Mouse (Mus musculus): Measurements from ENCODE around the gene Manba.
A peak's percentile ranks its signal among the peaks of the same experiment; 100 is the strongest.
"Not testable (repeated sequence)": the region's sequence is repeated elsewhere in the genome, so short reads cannot be mapped to it uniquely, and the experiment has no call there.

The Manba gene

GRCm38 (mm10) chr3:135524900-135525299, 39.5 kb downstream of the Manba start:
- not testable (repeated sequence) for DNase-seq (ENCODE audit: low read depth, low spot score)

DNA sequence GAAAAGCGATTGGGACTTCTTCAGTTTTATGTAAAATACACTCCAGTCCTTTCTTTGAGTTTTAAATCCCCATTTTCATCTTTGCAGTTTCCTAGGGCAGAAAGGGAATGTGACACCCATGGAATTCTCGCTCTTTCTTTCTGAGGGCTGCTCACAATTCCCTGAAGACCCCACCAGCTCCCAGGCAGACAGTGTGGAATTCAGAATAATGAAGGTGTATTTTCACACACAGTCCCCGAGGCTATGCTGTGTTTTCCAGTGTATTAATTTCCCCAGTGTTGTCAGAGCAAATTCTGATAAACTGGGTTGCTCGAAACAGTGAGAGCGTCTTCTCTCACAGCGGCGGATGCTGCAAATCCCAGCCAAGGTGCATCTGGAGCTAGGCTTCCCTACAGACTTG, 44.3 kb downstream of the Manba start:
- DNase-seq (ENCODE audit: low read depth, low spot score), result no peak

DNA sequence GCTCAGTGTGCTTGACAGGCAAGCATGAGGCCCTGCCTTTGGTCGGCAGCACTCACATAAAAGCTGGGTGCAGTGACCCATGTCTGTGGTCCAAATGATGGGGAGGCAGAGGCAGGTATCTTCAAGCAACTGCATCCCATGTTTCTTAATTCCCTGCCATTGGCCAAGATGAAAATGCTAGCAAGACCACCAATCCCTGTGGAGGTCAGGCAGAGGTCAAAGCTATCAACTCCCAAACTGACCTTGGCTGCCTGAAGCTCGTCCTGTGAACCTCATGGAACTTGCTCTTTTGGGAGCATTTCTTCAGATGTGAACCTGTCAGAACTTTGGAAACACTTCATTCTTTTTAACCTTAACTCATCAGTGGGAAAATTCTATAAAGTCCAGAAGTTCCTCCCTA, 46.4 kb downstream of the Manba start:
- DNase-seq (ENCODE audit: low read depth, low spot score), result no peak

- DNase-seq (ENCODE audit: low read depth, low spot score), result peak; percentile 15
Observed at GRCm38 (mm10) chr3:135534103-135534502, 48.7 kb downstream of the Manba start.

DNA sequence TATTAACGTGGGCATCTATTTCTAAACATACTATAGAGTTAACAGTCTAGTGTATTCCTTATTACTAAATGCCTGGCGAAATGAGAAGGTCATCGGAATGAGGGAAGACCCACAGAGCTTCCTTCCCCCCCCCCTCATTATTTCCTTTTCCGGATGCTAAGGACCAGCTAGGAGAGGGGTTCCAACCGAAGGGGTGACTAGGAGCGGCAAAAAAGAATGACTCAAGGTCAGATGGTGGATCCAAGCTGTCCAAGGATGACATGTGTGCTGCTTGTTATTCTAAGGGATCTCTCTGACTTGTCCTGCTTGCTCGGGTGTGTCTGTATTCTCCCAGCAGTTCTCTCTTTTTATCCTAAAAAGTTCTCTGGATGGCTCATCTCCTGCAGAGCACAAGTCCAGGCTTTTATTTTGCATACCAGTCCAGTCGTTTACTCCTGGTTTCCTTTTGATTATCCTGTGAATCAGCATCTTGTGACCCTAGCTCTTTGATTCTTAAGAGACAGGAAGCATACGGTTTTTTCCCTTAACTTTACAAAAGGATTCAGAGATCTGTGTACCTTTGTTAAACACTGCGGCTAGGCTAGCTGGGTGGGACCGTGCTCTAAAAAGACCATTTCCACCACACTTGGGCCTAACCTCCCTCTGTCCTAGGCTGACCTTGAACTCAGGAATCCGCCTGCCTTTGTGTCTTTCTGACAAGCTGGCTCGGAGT, 61.0 kb downstream of the Manba start:
- no peak for DNase-seq (ENCODE audit: low read depth, low spot score)

DNA sequence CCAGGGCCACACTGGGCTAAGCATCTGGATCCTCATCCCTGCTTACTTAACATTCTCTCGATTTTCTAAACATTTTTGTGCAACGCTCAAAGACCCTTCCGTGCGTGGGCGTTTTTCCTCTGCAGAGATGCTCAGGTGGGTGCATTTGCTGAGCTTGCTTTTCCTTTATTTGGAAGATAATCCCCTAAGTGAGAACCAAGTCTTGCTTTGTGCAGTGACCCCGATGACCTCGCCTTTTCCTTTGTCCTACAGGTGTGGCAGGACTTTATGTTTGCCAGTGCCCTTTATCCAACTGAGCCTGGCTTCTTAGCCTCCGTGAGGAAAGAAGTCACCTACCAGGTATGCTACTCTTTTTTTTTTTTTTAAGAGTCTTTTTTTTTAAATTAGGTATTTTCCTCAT, 61.9 kb downstream of the Manba start:
- no peak for DNase-seq (ENCODE audit: low read depth, low spot score)

GRCm38 (mm10) chr3:135552874-135553273, 67.5 kb downstream of the Manba start:
- no peak for DNase-seq (ENCODE audit: low read depth, low spot score)

DNA sequence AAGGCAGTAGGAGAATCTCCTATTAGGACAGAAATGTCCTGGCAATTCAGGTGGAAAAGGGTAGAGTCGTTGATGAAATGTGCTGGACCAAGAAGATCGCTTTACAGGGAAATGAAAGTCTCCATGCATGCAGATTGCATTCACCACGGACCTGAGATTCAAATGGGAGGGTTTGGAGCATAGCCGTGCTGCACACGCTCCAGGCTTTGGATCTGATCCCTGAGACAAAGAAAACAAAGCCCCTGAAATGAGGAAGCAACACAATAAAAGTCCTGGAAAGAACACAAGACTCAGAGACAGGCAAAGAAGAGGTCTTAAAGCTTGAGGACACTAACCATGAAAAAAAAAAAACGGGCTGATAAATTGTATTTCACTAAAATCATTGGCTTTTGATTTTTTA, 69.8 kb downstream of the Manba start:
- no peak for DNase-seq (ENCODE audit: low read depth, low spot score)

DNA sequence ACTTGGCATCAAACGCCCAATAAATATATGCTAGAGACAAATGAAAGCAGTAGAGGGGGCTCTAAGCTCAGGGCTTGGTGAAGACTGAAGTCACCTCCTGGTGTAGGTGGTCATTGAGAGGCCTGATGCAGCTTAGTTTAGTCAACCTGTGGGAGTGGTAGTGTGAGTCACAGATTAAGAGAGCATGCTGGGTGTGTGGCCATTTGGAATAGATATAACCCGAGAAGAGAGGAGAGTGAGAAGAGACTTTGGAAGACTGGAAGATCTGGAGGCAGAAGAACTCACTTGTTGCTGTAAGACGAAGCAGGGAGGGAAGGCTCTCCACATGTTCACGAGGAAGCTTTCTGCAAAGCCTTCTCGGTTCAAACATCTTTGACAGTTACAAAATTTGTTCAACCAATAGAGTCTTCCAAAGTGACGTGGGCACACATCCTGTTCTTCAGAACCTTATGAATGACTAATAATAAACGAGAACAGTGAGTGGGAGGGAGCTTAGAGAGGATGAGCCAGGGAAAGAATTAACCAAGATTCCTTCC, 70.7 kb downstream of the Manba start:
- peak; percentile 37 for DNase-seq (ENCODE audit: low read depth, low spot score)

DNA sequence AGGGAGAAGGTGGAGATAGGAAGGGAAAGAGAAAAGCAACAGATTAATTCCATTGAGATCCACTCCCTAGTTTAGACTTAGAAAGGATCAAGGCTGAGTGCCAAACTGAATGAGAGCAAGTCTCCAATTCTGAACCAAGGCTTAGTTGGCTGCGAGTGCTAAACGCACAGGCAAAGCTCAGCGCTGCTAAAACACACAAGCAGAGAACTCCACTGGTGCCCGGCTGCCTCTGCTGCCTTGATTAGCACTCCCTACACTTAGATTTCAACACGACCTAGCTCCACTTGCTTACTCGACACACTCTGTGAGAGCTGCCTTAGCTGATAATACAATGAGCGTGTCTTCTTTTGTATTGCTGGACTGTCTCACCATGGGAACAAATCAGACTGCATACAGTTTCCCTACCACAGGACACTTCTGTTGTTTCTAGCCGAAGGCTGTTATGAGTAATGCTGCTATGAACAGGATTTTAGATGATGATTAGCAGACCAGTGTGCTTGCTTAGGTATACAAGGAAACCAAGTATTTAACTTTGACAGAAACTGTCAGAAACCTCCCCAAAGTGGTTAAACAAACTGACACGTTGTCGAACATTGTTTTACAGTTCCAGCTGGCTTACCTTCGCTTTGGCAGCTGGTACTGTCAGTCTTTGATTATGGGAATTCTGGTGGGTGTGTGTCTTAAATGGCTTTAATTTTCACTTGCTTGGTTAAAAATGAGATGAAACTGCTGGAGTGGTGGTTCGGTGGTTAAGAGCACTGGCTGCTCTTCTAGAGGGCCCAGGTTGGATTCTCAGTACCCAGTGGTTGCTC, 71.6 kb downstream of the Manba start:
- DNase-seq (ENCODE audit: low read depth, low spot score), result no peak

DNA sequence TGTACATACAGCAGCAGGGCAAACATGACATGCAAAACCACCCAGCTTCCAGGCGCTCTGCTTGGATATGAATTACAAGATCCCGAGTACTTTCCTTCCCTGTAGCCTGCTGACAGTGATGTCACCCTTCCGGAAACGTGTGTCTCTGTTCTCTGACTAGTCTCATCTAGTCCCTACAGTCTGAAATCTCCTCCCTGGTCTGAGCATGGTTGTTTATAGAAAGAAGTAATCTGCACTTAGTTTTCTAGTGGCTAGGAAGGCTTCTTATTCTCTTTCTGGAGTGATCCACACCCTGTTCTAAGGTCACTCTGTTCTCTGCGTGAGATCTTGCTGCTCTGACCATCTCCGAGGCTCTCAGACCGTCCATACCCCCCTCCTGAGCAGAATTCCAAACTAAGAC, 76.6 kb downstream of the Manba start:
- no peak for DNase-seq (ENCODE audit: low read depth, low spot score)

GRCm38 (mm10) chr3:135563163-135563689, 77.8 kb downstream of the Manba start:
- no peak for DNase-seq (ENCODE audit: low read depth, low spot score)

DNA sequence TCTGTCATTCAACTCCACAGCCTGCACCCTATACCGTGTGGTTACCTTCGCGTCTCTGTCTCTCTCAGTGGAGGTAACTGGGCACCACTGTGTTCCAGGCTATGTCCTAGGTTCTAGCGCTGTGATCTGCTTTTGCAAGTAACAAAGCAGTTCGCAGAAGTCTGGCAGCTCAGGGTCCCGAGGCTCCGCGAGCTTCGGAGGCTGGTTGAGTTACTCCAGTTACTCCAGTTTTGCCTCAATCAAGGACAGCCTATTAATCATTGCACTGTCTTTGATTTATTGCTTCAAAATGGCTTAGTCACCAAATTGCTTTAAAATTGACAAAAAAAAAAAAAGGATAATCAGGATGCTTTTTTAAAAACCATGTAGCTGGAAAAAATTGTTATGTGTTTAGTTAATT, 79.3 kb downstream of the Manba start:
- DNase-seq (ENCODE audit: low read depth, low spot score), result no peak

DNA sequence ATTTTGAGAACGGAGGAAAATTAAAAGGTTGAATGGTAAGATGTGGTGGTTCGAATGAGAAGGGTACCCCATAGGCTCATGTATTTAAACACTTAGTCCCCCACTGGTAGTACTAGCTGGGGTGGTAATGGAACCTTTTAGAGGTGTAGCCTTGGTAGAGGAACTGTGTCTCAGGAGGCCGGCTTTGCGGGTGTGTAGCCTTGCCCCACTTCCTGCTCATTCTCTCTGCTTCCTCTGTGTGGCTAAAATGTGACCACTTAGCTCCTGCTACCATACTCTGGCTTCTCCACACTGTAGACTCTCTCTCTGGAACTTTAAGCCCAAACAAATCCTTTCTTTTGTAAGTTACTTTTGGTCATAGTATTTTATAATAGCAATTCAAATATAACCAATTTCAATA, 79.9 kb downstream of the Manba start:
- DNase-seq (ENCODE audit: low read depth, low spot score), result no peak

GRCm38 (mm10) chr3:135567888-135568287, 82.5 kb downstream of the Manba start:
- no peak for DNase-seq (ENCODE audit: low read depth, low spot score)

DNA sequence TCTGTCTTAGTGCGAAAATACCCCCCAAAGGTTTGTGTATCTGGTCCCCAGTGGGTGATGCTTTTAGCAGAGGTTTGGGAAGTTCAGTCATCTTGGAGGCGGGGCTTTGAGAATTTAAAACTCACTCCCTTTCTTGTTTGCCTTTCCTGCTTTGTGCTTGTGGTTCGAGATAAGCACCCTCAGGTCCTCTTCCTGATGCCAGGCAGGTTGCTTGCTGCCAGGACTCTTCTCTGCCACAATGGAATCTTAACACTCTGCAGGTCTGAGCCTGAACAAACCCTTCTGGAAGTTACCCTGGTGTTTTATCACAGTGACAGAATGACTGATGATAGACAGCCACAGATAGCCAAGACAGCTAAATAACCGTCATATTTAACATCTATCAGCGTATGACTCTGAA, 83.2 kb downstream of the Manba start:
- no peak for DNase-seq (ENCODE audit: low read depth, low spot score)

GRCm38 (mm10) chr3:135571540-135571939, 86.1 kb downstream of the Manba start:
- no peak for DNase-seq (ENCODE audit: low read depth, low spot score)

DNA sequence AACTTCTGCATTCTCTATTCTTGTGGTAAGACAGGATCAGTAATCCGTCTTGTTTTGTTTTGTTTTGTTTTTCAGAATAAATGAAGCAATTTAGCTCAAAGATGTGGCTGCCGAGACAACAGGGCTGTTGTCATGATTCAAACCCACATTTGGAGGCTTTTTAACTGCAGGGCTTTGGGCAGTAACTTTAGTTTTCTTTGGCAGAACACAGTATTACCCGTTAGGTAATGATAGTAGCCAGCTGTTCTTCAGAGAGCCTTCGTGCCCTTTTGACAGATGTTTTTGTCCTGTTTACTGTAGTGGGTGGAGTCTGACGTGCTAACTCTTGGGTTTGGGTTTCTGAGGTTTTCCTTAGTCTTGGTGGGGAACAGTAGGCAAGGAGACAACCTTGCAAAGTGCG, 87.6 kb downstream of the Manba start:
- DNase-seq (ENCODE audit: low read depth, low spot score), result no peak

- no peak for DNase-seq (ENCODE audit: low read depth, low spot score)
Observed at GRCm38 (mm10) chr3:135575126-135575525, 89.7 kb downstream of the Manba start.

- DNase-seq (ENCODE audit: low read depth, low spot score), result no peak
Observed at GRCm38 (mm10) chr3:135578588-135579140, 93.3 kb downstream of the Manba start.

- peak; percentile 41 for DNase-seq (ENCODE audit: low read depth, low spot score)
Observed at GRCm38 (mm10) chr3:135579179-135579578, 93.8 kb downstream of the Manba start.
